Mouse (Mus musculus) spleen, adult 2 months (tissue): ENCODE measurements around the gene Phtf1.

Experiments used
- CTCF ChIP-seq: fragments of 200-500 bp; IDR thresholded peaks from 2 replicates; pipeline ENCODE4 v1.5.1; 2011; ENCODE audit warnings: mild to moderate bottlenecking, inconsistent platforms; ENCODE audit not compliant: insufficient read depth, insufficient read length, insufficient replicate concordance; ENCODE audit errors: extremely low read depth
- POLR2A ChIP-seq: fragments of 200-500 bp; IDR thresholded peaks from 2 replicates; pipeline ENCODE4 v1.6.1; 2011; ENCODE audit warnings: low read depth, low read length, inconsistent platforms

- TF ChIP-seq POLR2A, result no peak
- no peak for TF ChIP-seq CTCF
Measured at GRCm38 (mm10) chr3:103967231-103967630, 679 bp upstream of the Phtf1 start.
